Mouse (Mus musculus) ES-Bruce4 (cell line): ENCODE data around the gene Kansl1l. TPM values are rescaled to one million over a fixed set of nuclear protein-coding genes. Genes with fewer than 3 reads are reported as not detected.

Experiments
- H3K27ac ChIP-seq: 2 replicates; pipeline ENCODE4 v1.5.1; 2012; ENCODE audit warnings: low read length, inconsistent platforms; ENCODE audit not compliant: insufficient read depth
- H3K27me3 ChIP-seq: 2 replicates; pipeline ENCODE4 v1.6.1; 2012; ENCODE audit warnings: mild to moderate bottlenecking, low read length, inconsistent platforms; ENCODE audit not compliant: control insufficient read depth, poor library complexity, insufficient read depth, severe bottlenecking
- H3K36me3 ChIP-seq: 2 replicates; pipeline ENCODE4 v1.6.1; 2012; ENCODE audit warnings: inconsistent platforms, mild to moderate bottlenecking, low read length, moderate library complexity; ENCODE audit not compliant: control insufficient read depth, poor library complexity, insufficient read depth, severe bottlenecking
- H3K4me1 ChIP-seq: one replicate; pipeline ENCODE4 v1.8.1; 2011; ENCODE audit warnings: low read length; ENCODE audit not compliant: control insufficient read depth, insufficient read depth
- H3K4me3 ChIP-seq: 2 replicates; pipeline ENCODE4 v1.5.1; 2011; ENCODE audit warnings: low read depth, mild to moderate bottlenecking, low read length
- H3K9ac ChIP-seq: 2 replicates; pipeline ENCODE4 v1.6.1; 2012; ENCODE audit warnings: low read depth, mild to moderate bottlenecking, inconsistent platforms; ENCODE audit not compliant: poor library complexity, severe bottlenecking
- H3K9me3 ChIP-seq: replicated peaks from 2 replicates; pipeline ENCODE4 v1.6.1; 2012; ENCODE audit warnings: mild to moderate bottlenecking, low read length, inconsistent platforms; ENCODE audit not compliant: control insufficient read depth, poor library complexity, insufficient read depth, severe bottlenecking
- CTCF ChIP-seq: IDR thresholded peaks from one replicate; pipeline ENCODE4 v1.8.1; 2011; ENCODE audit warnings: low read depth, low read length
- EP300 ChIP-seq: IDR thresholded peaks from 2 replicates; pipeline ENCODE4 v1.6.1; 2011; ENCODE audit warnings: low read depth, low read length; ENCODE audit not compliant: insufficient read depth
- POLR2A ChIP-seq: IDR thresholded peaks from one replicate; pipeline ENCODE4 v1.8.1; 2011; ENCODE audit warnings: low read length; ENCODE audit not compliant: insufficient read depth
- polyA plus RNA-seq: library from polyadenylated mRNA; stranded (reverse); fragments of >200 nt; gene quantifications from 2 replicates; pipeline ENCODE4 v1.2.4, GENCODE M21; 2011; ENCODE audit warnings: low read depth; ENCODE audit not compliant: missing spikeins, insufficient read depth, insufficient read length

The Kansl1l gene
- polyA plus RNA-seq, 1 experiment, result 6.4 TPM

DNA sequence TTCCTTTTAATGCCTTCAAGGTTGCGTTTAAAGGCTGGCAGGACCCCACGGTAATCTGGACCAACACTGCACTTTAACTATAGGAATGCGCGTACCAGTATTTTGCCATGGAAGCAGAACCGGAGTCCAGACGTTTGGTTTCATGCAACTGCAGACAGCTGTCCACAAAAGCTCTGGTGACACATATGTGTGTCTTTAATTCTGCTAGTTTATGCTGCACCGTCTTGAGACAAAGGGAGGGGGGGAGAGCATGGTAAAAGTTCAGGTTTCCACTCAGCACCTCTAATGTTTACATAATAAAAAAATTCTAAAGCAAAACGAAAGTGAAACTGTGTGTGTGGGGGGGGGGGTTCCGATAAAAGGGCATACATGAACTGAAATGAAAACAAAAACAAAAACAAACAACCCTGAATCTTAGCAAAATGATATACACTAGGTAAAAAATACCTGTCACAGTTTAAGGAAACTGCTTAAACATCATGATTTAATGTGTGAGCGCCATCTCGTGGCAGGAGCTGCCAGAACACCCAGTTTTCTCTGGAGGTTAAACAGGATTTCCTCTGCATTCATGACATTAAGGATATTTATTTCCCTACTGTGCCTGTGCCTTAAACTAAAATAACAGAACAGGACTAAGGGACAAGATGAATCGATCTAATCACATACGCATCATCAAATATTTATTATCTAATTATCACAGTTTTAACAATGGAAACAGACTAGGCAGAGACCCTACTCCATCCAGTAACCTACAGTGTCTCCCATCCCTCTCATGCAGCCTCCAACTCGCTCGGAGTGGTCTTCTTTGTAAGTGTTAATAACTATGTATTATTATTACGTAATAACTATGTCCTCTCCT, 21.1 kb upstream of the Kansl1l start:
- TF ChIP-seq CTCF (peak; percentile 48), EP300 (no peak), POLR2A (no peak)
- Histone ChIP-seq H3K9me3 (no peaks in the 10 kb centered on the region), H3K36me3 (no peaks in the 10 kb centered on the region), H3K27me3 (no peaks in the 10 kb centered on the region), H3K9ac (no peak overlapping the region), H3K4me1 (no peaks in the 10 kb centered on the region), H3K4me3 (no peak overlapping the region), H3K27ac (no peak overlapping the region)

- H3K4me3 ChIP-seq, result no peak overlapping the region
- no peaks in the 10 kb centered on the region for H3K9me3 ChIP-seq
- H3K27me3 ChIP-seq, result no peaks in the 10 kb centered on the region
- TF ChIP-seq EP300 (no peak), CTCF (no peak), POLR2A (no peak)
- H3K9ac ChIP-seq, result no peak overlapping the region
- no peaks in the 10 kb centered on the region for H3K36me3 ChIP-seq
- no peak overlapping the region for H3K27ac ChIP-seq
- no peaks in the 10 kb centered on the region for H3K4me1 ChIP-seq
These were observed 19.8 kb upstream of the Kansl1l start for GRCm38 (mm10) chr1:66837207-66837606.

DNA sequence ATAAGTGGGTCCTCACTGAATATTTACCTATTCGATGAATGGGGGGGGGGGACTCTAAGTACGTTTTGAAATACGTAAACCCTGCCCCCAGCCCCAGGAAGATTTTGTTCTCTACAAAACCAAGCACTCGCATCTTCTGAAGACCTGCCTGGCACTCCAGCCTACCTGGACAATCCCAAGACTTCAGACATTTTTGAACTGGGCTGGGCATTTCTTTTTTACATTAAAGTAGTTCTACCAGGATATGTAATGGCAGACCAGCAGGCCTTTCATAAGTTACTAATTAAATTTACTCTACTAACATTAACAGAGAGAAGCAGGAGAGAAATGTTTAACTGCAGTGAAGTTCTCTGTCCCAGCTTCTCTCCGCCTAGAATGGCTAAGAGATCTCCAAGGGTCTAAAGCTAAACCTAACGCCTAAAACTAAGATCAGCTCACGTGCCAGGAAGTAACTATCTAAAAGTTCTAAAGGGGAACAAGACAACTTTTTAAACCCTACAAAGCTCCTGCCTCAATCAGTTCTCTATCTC, 15.3 kb upstream of the Kansl1l start:
- TF ChIP-seq CTCF (no peak), POLR2A (no peak), EP300 (no peak)
- no peaks in the 10 kb centered on the region for H3K27me3 ChIP-seq
- no peaks in the 10 kb centered on the region for H3K36me3 ChIP-seq
- H3K9me3 ChIP-seq, result no peaks in the 10 kb centered on the region
- no peak overlapping the region for H3K9ac ChIP-seq
- H3K4me3 ChIP-seq, result no peak overlapping the region
- no peaks in the 10 kb centered on the region for H3K4me1 ChIP-seq
- H3K27ac ChIP-seq, result no peak overlapping the region

DNA sequence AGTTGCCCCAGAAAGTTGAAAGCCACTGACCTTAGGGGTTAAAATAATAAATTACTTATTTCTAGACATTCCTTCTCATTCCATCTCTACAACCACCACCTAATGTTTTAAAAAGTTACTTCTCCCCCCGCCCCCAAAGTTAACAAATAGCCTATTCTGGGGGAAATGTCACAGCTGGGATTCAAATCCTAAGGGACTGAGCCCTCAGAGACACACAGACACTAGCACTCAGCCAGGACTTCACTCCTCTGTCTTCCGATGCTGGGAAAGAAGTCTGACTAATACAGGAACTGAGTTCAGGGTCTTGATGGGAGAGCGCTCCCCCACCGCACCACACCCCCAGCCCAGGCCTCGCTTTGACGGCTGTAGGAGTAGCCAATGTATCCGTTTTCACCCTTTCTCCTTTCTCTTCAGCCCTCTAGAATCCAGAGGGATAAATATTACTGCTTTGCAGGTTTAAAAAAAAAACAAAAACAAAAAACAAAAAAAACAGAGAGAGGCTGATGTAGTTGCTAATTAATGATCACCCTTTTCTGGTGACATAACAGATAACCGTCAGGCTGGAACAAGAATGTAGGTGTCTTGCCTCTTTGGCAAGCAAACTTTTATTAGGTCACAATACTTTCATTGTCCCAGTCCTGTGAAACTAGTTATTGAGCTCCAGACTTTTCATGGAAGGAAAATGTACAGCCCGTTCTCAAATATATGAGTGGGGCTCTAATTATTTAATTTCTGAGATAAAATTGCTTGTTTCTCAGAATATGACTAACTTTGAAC, 14.7 kb upstream of the Kansl1l start:
- no peaks in the 10 kb centered on the region for H3K4me1 ChIP-seq
- no peak overlapping the region for H3K27ac ChIP-seq
- H3K27me3 ChIP-seq, result no peaks in the 10 kb centered on the region
- no peak overlapping the region for H3K4me3 ChIP-seq
- H3K36me3 ChIP-seq, result no peaks in the 10 kb centered on the region
- H3K9ac ChIP-seq, result no peak overlapping the region
- no peaks in the 10 kb centered on the region for H3K9me3 ChIP-seq
- no peak for TF ChIP-seq EP300
- TF ChIP-seq CTCF, result no peak
- TF ChIP-seq POLR2A, result no peak

- H3K4me1 ChIP-seq, result no peaks in the 10 kb centered on the region
These were observed 12.2 kb upstream of the Kansl1l start for GRCm38 (mm10) chr1:66829400-66830080.

More at GRCm38 (mm10) chr1:66829400-66830080, 12.2 kb upstream of the Kansl1l start:
- no peak overlapping the region for H3K27ac ChIP-seq
- H3K9me3 ChIP-seq, result no peaks in the 10 kb centered on the region
- H3K9ac ChIP-seq, result no peak overlapping the region
- H3K4me3 ChIP-seq, result no peak overlapping the region
- TF ChIP-seq POLR2A (no peak), CTCF (no peak), EP300 (no peak)
- no peaks in the 10 kb centered on the region for H3K36me3 ChIP-seq
- H3K27me3 ChIP-seq, result no peaks in the 10 kb centered on the region
